ENCODE assay signal across 9 mouse cellular contexts in the genomic region with DNA sequence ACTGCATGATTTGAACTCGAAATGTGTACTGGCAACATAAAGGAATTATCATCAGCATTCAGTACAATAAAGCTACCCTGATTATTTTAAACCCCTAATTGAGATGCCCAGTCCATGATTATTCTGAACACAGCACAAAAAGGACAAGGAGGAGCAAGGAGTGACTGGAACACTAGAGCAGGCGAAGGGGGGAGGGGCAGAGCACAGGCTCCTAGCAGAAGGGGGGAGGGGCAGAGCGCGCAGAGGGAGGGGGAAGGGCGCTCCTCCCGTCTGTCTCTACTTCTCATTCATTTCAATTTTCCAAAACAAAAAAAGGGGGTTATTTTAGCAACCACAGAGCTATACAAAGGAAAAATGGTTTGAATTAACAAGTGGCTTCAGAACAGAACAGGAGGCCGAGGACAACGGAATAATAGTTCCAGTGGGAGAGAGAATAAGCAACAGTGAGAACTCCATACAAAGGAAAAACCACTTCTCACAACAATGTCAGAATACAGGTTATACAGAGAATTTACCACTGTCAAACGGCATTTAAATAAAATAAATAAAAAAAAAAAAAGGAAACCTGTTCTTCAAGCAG.
A peak's percentile ranks its signal among the peaks of the same experiment; 100 is the strongest.
DNase-seq lines count a peak whose midpoint lies in the region; ATAC-seq lines count a peak whose summit lies in the region.
"Had no signal": no experiment of that assay in that cellular context is flagged by ENCODE, and none has a peak within 500 bp of the region (broad histone marks: within the 10 kb centered on the region; RNA-seq: fewer than 3 reads in every experiment).

No protein-coding gene starts in this region.

- peaks cover 29% of the 10 kb centered on the region for H3K36me3 ChIP-seq in hindbrain, embryonic 14.5 days (replicated peaks; ENCODE audit: control insufficient read depth, insufficient read depth)
- 0 out of 2 replicates have a peak, but pooled peaks cover 5% of the 10 kb centered on the region for H3K36me3 ChIP-seq in neural tube, embryonic 12.5 days

- peak; percentile 13 to 22 for DNase-seq in kidney, postnatal 4 days
- DNase-seq in kidney, postnatal 14 days: no peak
- DNase-seq in embryo, embryonic 9.5 days (ENCODE audit: extremely low spot score): peak; percentile 39
- DNase-seq in hindbrain, embryonic 14.5 days (ENCODE audit: low spot score): peak; percentile 60
- no peak for DNase-seq in kidney, adult 18-20 months
- DNase-seq in spleen, postnatal 4 days (ENCODE audit: low spot score in 2 of 2): no peak
- DNase-seq in adrenal gland, adult 18-20 months (ENCODE audit: low spot score in 2 of 2): no peak

- H3K4me1 ChIP-seq in hindbrain, embryonic 14.5 days (replicated peaks; ENCODE audit: control insufficient read depth, insufficient read depth, low read length): no peaks in the 10 kb centered on the region; the same call in 1 of the 2 replicates
- no peaks in the 10 kb centered on the region for H3K4me1 ChIP-seq in neural tube, embryonic 12.5 days

- H3K4me2 ChIP-seq in hindbrain, embryonic 14.5 days (replicated peaks): peak overlapping the region; percentile 42
- H3K4me2 ChIP-seq in neural tube, embryonic 12.5 days (replicated peaks): peak overlapping the region; percentile 37

- no peaks in the 10 kb centered on the region for H3K9me3 ChIP-seq in hindbrain, embryonic 14.5 days (ENCODE audit: control insufficient read depth, low read length)
- no peaks in the 10 kb centered on the region for H3K9me3 ChIP-seq in neural tube, embryonic 12.5 days

- peak; percentile 75; the same call in 1 of the 2 replicates for ATAC-seq in hindbrain, embryonic 14.5 days (ENCODE audit: low FRiP score)
- peak; percentile 84 for ATAC-seq in neural tube, embryonic 12.5 days (ENCODE audit: low FRiP score, low read depth)

- H3K27me3 ChIP-seq in hindbrain, embryonic 14.5 days (ENCODE audit: control insufficient read depth, insufficient read depth, low read length): no peaks in the 10 kb centered on the region
- H3K27me3 ChIP-seq in neural tube, embryonic 12.5 days (replicated peaks): no peaks in the 10 kb centered on the region

- H3K4me3 ChIP-seq in hindbrain, embryonic 14.5 days (replicated peaks; ENCODE audit: low read length): no peak overlapping the region
- no peak overlapping the region for H3K4me3 ChIP-seq in neural tube, embryonic 12.5 days

- WGBS in hindbrain, embryonic 14.5 days: 13% methylated on average over 9 of the region's 9 CpGs
- WGBS in neural tube, embryonic 12.5 days: 19% methylated on average over 9 of the region's 9 CpGs

- no peak overlapping the region for H3K9ac ChIP-seq in hindbrain, embryonic 14.5 days
- no peak overlapping the region for H3K9ac ChIP-seq in neural tube, embryonic 12.5 days
- H3K9ac ChIP-seq: liver, embryonic 14.5 days had no signal

- H3K27ac ChIP-seq in hindbrain, embryonic 14.5 days: 0 out of 2 replicates have a peak overlapping the region, but pooled peaks have one; percentile 26
- no peak overlapping the region for H3K27ac ChIP-seq in neural tube, embryonic 12.5 days
- H3K27ac ChIP-seq: liver, embryonic 14.5 days had no signal

Comparison
In these comparisons a context has a peak if more than half of its experiments do, and no peak if none do; other contexts are left out.
1. DNase-seq: peak in kidney, postnatal 4 days (2 of 2), embryo, embryonic 9.5 days (single experiment) and hindbrain, embryonic 14.5 days (single experiment); none in kidney, postnatal 14 days (single experiment), kidney, adult 18-20 months (single experiment), spleen, postnatal 4 days (0 of 2) and adrenal gland, adult 18-20 months (0 of 2).